Mouse (Mus musculus): ENCODE data around the gene Rundc1. TPM values are rescaled to one million over a fixed set of nuclear protein-coding genes. Genes with fewer than 3 reads are reported as not detected.
A peak's percentile ranks its signal among the peaks of the same experiment; 100 is the strongest.
"Not testable (repeated sequence)": the region's sequence is repeated elsewhere in the genome, so short reads cannot be mapped to it uniquely, and the experiment has no call there.

The Rundc1 gene
- total RNA-seq, 2 experiments from 2014 or later, result 5.7 to 6.0 TPM

DNA sequence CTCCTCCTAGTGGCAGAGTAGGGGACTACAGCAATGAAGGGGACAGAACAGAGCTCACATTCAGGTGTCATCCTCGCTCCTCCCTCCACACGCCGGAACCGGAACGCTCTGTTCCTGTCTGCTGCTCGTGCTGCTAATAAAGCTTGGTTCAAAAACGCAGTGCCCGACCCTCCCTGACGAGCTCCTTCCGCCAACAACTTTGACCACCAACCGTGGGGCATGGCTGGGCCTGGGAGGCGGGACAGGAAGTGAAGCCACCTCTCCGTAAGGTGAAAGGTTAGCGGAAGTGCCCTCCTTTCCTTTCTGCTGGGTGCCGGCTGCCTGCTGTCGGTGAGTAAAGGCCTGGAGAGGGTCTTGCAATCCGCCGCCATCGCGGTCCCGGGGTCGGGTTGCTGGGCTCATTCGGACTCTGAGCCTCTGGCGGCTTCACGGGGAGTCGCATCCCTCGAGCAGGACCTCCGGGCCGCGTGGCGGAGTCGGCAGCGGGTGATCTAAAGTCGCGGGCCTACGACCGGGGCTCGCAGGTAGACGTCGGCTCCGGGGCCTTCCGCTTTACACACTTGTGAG lies 17.3 kb downstream of the Rundc1 start, which contains the start of gene Rpl27:
Rpl27 (plus strand) TSS at position 172 of the 567 bp plus-strand sequence.
- peak; percentile 98 for ATAC-seq (replicated peaks; ENCODE audit: poor library complexity, severe bottlenecking)

DNA sequence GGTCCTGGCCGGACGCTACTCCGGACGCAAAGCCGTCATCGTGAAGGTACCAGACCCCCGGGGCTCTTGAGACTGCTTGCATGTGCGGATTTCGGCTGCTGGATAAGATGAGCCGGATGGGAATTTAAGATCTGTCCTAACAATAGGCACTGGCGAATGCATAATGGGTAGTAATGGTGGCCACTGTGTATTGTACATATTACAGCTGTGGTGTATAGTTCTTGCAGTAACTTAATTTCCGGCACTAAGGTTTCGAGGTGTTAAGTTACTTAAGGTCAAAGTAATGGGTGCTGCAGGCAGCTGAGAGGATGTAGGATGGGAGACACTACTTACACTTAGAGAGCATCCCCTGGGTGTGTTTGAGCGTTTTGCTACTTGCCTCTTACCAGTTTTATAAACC lies 17.9 kb downstream of the Rundc1 start:
- ATAC-seq (replicated peaks; ENCODE audit: poor library complexity, severe bottlenecking), result no peak

DNA sequence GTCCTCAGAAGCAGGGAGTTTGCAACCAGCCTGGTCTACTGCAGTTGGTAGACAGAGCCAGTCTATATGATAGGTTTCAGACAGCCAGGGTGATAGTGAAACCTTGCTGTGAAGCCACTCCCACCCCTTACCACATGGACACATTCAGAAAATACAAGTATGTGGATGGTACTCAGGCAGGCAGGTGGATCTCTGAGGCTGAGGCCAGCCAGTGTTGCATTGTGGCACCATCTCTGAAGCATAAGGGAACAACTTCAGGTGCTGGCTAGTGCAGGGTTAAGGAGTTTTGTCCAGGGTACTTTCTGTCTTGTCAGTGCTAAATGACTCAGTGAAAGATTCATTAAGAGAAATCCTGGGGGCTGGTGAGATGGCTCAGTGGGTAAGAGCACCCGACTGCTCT lies 21.4 kb downstream of the Rundc1 start:
- ATAC-seq (replicated peaks; ENCODE audit: poor library complexity, severe bottlenecking), result no peak

DNA sequence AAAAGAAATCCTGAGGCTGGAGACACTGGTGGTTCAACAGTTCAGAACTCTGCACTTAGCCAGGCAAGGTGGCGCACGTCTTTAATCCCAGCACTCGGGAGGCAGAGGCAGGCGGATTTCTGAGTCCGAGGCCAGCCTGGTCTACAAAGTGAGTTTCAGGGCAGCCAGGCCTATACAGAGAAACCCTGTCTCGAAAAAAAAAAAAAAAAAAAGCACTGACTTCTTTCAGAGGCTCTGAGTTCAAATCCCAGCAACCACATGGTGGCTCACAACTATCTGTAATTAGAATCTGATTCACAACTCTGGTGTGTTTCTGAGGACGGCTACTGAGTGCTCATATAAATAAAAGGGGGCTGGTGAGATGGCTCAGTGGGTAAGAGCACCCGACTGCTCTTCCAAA lies 22.0 kb downstream of the Rundc1 start:
- ATAC-seq (replicated peaks; ENCODE audit: poor library complexity, severe bottlenecking), result not testable (repeated sequence)

DNA sequence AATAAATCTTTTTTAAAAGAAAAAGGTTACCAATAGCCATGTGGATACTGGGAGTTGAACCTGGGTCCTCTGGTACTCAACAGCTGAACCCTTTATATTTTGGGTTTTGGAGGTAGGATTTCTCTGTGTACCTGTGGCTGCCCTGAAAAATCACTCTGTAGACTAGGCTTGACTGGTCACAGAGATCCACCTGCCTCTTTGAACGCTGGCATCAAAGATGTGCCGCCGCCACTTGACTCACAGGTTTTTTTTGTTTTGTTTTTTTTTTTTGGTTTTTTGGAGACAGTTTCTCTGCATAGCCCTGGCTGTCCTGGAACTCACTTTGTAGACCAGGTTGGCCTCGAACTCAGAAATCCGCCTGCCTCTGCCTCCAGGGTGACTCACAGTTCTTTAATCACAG lies 22.9 kb downstream of the Rundc1 start:
- no peak for ATAC-seq (replicated peaks; ENCODE audit: poor library complexity, severe bottlenecking)

DNA sequence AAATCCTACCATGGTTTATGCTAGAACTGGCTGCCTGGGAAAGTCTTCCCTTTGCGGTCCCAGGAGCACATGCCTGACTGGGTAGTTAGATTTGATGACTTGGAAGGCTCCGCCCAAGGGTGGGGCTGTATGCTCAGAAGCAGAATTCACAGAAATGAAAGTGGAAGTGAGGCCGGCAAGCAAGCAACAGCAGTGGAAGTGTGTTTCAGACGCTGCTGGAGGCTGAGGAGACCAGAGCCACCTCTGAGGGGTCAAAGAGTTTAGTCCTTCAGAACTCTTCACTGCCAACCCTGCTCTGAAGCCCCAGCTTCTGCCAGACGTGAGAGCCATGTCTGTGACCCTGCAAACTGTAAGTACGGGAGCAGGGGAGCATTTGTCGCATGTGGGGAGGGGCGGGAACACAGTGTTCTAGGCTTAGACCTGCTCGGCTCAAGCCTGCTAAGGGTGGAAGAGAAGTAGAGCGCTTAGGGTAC lies 23.4 kb downstream of the Rundc1 start, which contains the start of gene Ifi35:
Ifi35 (plus strand) TSS at position 134 of the 473 bp plus-strand sequence.
- ATAC-seq (replicated peaks; ENCODE audit: poor library complexity, severe bottlenecking), result peak; percentile 89

DNA sequence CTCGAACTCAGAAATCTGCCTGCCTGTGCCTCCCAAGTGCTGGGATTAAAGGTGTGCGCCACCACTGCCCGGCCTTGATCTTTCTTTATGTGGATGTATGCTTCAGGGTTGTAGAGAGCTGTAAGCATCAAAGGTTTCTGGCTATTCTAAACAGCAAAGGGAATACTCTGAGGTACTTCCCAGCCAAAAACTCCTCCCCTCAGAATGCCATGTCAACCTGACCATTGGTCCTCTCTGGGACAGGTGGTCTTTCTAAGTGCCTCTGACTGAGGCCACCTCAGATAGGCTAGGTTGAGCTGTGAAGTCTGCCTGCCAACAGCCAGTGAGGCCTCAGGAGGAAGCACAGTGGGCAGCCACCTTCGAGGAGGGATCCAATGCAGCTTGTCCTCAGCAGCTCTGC lies 24.0 kb downstream of the Rundc1 start:
- ATAC-seq (replicated peaks; ENCODE audit: poor library complexity, severe bottlenecking), result peak; percentile 28

DNA sequence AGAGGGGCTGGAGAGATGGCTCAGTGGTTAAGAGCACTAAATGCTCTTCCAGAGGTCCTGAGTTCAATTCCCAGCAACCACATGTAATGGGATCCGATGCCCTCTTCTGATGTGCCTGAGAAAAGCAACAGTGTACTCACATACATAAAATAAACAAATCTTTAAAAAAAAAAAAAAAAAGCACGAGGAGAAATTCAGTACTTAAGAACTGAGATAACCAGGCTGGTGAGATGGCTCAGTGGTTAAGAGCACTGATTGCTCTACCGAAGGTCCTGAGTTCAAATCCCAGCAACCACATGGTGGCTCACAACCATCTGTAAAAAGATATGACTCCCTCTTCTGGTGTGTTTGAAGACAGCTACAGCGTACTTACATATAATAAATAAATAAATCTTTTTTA lies 24.7 kb downstream of the Rundc1 start:
- not testable (repeated sequence) for ATAC-seq (replicated peaks; ENCODE audit: poor library complexity, severe bottlenecking)

DNA sequence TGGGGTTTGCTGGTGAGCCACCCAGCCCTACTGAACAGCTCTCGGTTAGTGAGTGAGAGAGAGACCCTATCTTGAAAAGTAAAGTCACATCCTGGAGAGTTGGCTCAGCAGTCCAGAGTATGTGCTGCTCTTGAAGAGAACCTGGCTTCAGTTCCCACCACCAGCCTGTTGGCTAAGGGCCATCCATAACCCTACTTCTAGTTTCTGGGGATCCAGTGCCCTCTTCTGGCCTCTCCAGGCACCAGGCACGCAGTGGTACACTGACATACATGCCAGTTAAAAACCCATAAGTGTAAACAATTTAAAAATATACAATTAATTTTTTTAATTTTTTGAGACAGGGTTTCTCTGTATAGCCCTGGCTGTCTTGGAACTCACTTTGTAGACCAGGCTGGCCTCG lies 25.5 kb downstream of the Rundc1 start:
- peak; percentile 49 for ATAC-seq (replicated peaks; ENCODE audit: poor library complexity, severe bottlenecking)

DNA sequence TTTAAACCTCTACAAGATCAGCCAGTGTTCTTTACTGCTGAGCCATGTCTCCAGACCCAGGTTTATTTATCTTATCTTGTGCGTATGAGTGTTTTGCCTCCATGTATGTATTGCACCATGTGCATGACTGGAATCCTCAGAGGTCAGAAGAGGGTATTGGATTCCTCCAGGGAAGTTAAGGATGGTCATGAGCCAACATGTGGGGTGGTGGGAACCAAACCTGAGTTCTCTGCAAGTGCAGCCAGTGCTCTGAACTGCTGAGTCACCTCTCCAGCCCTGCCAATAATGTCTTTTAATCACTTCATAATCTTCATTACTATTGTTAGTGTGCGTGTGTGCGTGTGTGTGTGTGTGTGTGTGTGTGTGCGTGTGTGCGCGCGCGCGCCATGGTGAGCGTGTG lies 26.7 kb downstream of the Rundc1 start:
- no peak for ATAC-seq (replicated peaks; ENCODE audit: poor library complexity, severe bottlenecking)

DNA sequence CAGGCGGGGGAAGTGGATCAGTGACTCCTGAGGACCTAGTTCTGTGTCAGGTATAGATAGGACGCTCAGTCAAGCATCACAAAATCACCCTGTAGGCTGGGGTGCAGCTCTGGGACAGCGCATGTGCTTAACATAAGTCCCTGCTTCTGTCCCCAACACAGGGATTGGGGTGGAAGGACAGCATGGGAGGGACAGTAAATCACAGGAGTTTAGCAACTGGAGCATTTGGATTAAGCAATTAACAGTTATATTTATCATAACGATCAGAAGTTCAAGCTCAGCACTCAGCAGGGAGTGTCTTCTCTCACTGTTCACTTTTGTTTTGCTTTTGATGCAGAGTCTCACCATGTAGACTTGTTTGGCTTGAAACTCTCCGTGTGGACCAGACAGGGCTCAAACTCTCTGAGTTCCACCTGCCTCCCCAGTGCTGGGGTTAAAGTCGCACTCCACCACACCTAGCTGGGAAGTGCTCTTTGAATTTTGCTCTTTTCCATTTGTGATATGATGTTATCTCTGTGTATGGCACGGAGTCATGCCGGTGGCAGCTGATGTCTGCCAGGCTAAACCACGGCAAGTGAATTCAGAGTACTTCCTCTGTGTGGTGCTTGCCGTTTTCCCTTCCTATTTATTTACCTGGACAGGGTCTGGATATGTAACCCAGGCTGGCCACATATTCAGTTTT lies 27.3 kb downstream of the Rundc1 start:
- ATAC-seq (replicated peaks; ENCODE audit: poor library complexity, severe bottlenecking), result no peak

DNA sequence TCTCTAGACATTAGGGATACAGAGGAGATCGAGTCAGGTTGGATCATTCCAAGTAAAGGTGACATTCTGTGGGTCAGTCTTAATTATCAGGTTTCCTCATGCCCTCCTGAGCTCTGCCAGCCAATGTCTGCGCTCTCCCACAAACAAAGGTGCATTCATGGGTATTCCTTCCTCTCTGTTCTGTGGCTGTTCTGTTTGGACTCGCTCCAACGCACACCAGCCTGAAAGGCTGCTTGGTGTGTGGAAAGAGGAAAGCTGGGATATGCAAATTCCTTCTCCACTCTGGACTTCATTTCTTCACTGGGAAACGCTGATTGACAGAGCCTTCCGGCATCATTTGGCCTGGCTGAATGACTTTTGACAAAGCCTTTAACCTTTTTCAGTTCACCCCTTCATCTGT lies 29.8 kb downstream of the Rundc1 start:
- ATAC-seq (replicated peaks; ENCODE audit: poor library complexity, severe bottlenecking), result no peak

DNA sequence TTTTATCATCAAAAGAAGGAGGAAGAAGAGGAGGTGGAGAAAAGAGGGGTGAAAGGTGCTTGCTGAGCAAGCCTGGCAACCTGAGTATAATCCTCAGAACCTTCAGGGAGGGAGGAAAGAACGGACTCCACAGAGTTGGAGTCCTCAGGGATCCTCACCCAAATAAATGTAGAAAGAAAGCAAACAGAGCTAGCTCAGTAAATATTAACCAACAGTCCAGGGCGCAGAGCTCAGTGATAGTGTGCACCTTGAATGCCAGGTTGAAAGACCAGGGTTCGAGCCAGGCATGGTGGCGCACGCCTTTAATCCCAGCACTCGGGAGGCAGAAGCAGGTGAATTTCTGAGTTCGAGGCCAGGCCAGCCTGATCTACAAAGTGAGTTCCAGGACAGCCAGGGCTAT lies 30.7 kb downstream of the Rundc1 start:
- ATAC-seq (replicated peaks; ENCODE audit: poor library complexity, severe bottlenecking), result no peak

DNA sequence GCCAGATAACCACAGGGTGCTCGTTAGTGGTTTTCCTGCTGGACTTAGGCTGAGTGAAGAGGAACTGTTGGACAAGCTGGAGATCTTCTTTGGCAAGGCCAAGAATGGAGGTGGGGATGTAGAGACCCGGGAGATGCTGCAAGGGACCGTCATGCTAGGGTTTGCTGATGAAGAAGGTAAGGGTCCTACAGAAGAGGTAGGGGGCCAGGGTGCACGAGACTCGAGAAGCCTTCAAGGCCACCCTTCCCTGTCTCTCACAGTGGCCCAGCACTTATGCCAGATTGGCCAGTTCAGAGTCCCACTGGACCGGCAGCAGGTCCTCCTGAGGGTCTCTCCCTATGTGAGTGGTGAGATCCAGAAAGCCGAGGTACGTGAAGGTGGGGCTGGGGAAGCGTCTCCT lies 32.7 kb downstream of the Rundc1 start:
- no peak for ATAC-seq (replicated peaks; ENCODE audit: poor library complexity, severe bottlenecking)

DNA sequence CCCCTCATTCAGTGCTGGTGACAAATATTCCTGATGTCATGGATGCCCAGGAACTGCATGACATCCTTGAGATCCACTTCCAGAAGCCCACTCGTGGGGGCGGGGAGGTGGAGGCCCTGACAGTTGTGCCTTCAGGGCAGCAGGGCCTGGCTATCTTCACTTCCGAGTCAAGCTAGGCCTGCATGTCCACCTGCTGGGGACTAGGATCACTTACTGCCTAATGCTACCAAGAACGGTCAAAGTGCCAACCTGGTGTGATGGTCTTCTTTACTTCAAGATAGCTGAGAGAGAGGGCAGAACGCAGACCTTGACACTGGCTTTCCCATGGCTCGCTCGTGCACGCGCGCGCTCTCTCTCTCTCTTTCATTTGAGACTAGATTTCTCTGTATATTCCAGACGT lies 33.3 kb downstream of the Rundc1 start:
- ATAC-seq (replicated peaks; ENCODE audit: poor library complexity, severe bottlenecking), result no peak

DNA sequence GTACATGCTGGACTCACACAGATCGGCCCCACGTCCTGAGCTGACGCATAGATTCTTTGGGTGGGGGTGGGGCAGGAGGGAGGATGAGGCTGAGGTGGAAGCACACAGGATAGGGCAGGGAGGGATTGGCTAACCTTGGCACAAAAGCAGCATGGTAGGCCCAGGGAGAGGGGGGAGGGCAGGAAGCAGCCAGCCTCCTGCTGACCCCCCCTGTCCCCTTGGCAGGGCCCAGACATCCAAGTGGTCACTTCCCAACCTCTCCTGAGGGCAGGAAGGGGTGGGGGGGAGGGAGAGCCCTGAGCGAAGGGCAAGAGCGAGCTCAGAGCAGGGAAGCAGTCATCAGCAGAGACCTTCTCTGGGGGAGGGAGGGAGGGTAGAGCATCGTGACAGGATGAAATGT lies 34.8 kb downstream of the Rundc1 start:
- ATAC-seq (replicated peaks; ENCODE audit: poor library complexity, severe bottlenecking), result no peak

DNA sequence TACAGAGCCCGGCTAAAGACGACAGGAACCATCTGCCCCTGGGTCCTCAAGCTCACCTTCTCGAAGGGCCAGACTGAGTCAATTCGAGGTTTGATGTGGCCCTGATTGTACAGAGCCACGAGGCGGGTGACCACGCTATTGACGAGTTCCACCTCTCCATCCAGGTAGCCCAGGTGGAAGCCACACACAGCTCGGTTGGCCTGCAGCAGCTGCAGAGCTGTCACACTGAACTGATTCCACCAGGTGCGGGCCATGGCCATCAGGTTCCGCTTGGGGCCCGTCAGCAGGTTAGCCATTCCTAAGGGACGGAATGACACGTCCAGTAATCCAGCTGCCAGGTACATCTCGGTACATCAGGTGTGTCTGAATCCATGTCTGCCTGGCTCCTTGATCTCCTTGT lies 35.4 kb downstream of the Rundc1 start:
- no peak for ATAC-seq (replicated peaks; ENCODE audit: poor library complexity, severe bottlenecking)

DNA sequence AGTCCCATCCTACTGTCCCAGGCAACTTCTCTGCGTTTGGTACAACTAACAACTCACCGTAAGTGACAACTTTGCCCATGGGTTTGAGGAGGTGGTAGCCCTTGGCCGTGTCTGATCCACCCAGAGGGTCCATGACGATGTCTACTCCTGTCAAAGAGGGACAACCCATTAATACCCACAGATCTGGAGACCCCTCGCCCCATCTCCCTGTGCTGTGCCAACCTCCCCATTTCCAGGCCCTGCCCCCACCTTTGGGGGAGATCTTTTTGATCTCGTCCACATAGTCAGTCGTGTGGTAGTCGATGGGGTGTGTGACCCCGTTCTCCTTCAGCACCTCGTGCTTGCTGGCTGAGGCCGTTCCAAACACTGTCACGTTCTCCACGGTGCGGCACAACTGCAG lies 37.3 kb downstream of the Rundc1 start:
- no peak for ATAC-seq (replicated peaks; ENCODE audit: poor library complexity, severe bottlenecking)

DNA sequence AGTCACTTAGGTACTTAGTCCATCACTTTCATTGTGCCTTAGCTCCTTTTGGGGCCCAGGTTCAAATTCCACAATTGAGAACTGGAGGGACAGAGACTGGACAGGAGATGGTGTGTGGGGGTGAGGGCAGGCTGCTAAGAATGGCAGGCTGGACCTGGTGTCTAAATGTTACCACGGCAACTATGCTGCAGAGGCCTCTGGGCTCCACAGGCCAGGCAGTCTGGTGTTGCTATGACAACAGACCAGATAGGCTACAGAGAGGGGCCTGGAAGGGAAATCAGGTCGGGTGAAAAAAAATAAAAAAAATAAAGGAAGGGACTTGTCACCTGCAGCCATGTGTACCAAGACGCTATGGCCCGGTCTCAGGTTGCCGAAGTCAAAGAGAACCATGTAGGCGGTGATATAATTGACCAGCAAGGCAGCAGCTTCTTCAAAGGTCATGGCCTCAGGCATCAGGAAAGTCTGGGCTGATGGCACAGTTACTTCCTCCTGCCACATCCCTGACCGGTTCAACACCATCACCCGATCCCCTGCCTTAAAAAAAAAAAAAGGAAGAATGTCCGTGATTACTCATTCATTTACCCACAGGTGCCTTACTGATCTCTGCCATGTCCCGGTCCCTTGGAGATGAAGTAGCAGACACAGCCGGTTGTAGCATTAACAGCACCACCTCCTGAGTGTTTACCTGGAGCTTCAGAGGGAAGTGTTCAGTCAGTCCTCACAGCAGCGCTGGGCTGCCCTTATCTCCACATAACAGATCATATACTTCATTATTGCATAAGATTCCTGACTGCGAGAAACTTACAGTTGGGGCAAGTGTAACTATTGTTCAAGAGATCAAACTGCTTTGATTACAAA lies 37.9 kb downstream of the Rundc1 start:
- peak; percentile 23 for ATAC-seq (replicated peaks; ENCODE audit: poor library complexity, severe bottlenecking)

DNA sequence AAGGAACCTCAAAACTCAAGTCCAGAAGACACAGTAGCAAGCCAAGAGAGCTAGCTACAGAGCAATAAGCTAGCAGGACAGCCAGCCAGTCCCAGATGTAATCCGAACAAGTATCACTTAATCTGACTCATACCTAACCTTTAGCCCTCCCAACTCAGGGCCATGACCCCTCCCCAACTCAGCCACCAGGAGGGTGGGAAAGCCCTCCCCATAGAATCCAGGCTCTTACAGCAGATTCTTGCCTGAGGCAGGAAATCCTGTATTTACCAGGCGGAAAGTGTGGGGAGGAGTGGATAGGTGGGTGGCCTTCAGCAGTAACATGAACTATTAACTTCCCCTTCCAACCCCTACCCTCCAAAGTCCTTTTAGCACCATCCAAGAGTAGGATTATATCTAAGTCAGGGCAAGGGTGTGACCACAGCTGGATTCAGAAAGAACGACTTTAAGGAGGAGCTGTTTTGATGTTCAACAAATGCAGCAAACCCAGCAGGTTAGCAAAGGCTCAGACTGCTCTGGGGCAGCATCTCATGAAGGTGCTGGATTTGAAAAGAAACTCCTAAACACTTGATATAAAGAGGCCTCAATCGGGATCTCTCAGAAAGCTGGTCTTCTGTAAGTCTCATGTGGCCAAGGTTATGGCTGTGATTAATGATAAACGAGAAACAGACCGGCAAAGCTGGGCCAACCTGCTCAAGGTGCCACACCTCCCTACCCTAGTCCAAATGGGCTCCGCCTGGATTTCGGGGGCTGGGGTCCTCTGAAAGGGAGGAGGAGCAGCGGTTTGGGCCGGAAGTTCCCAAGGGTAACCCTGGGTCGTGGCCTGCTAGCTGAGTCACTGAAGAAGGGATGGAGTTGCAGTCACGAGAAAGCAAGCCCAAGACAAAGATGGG lies 39.6 kb downstream of the Rundc1 start, which contains the start of gene Rnd2:
Rnd2 (plus strand) TSS at position 789 of the 890 bp plus-strand sequence.
- ATAC-seq (replicated peaks; ENCODE audit: poor library complexity, severe bottlenecking), result peak; percentile 13
